Mouse (Mus musculus): ENCODE measurements around the gene Ccdc12.
"Not testable (repeated sequence)": the region's sequence is repeated elsewhere in the genome, so short reads cannot be mapped to it uniquely, and the experiment has no call there.

DNA sequence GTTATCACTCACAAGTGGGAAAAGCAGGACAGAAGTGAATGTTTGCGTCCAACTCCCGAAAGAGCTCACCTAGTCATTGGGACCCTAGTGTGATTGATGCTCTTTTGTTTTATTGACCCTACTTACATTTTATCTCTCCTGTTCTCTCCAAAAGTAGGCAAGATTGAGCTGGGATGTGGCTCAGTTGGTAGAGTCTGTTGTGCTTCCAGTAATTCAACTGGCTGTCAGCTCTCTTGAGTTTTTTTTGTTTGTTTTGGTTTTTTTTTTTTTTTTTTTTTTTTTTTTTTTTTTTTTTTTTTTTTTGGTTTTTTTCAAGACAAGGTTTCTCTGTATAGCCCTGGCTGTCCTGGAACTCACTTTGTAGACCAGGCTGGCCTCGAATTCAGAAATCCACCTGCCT, 26.4 kb downstream of the Ccdc12 start:
- TF ChIP-seq POLR2A (IDR thresholded peaks at IDR 0.05; ENCODE audit: low read depth, low read length); CTCF (conservative IDR thresholded peaks at IDR 0.05; ENCODE audit: insufficient read depth, insufficient read length, low read depth, low read length): not testable (repeated sequence)
